Mouse (Mus musculus) midbrain, embryonic 12.5 days (tissue): Measurements from ENCODE around the gene Gm572. TPM values are rescaled to one million over a fixed set of nuclear protein-coding genes. Genes with fewer than 3 reads are reported as not detected.

ENCODE experiments used
- ATAC-seq: fragments of 200-750 bp; cut with Nextera tagmentation; 2 replicates; pipeline ENCODE4 v1.8.0; 2017; ENCODE audit warnings: low read depth, moderate TSS enrichment, moderate library complexity; ENCODE audit not compliant: low FRiP score
- H3K27ac ChIP-seq: fragments of 300-500 bp; sonication (generic); replicated peaks from 2 replicates; pipeline ENCODE4 v1.5.1; 2016; ENCODE audit warnings: mild to moderate bottlenecking
- H3K27me3 ChIP-seq: fragments of 300-500 bp; sonication (generic); 2 replicates; pipeline ENCODE4 v1.6.1; 2016; ENCODE audit warnings: mild to moderate bottlenecking
- H3K36me3 ChIP-seq: fragments of 300-500 bp; sonication (generic); 2 replicates; pipeline ENCODE4 v1.6.1; 2016
- H3K4me1 ChIP-seq: fragments of 300-500 bp; sonication (generic); 2 replicates; pipeline ENCODE4 v1.6.1; 2016
- H3K4me2 ChIP-seq: fragments of 300-500 bp; sonication (generic); replicated peaks from 2 replicates; pipeline ENCODE4 v1.6.1; 2016; ENCODE audit warnings: mild to moderate bottlenecking, moderate library complexity
- H3K4me3 ChIP-seq: fragments of 300-500 bp; sonication (generic); 2 replicates; pipeline ENCODE4 v1.5.1; 2016; ENCODE audit warnings: mild to moderate bottlenecking
- H3K9ac ChIP-seq: fragments of 300-500 bp; sonication (generic); replicated peaks from 2 replicates; pipeline ENCODE4 v1.6.1; 2016; ENCODE audit warnings: mild to moderate bottlenecking, moderate library complexity
- H3K9me3 ChIP-seq: fragments of 300-500 bp; sonication (generic); 2 replicates; pipeline ENCODE4 v1.6.1; 2016; ENCODE audit warnings: mild to moderate bottlenecking
- WGBS: fragments of 180-500 bp; shearing (Covaris S2); methylation state at CpG from one replicate; pipeline ENCODE4 v1.1.7; 2016; 5-methylcytosine and 5-hydroxymethylcytosine counted together
- polyA plus RNA-seq: library from polyadenylated mRNA; unstranded; fragments of >200 nt; fragmentation: Nextera tagmentation; extraction: Ambion mirVana; gene quantifications from 2 replicates; pipeline ENCODE4 v1.2.1, GENCODE M21; 2016

The Gm572 gene
- polyA plus RNA-seq, 1 experiment from 2014 or later = not detected

DNA sequence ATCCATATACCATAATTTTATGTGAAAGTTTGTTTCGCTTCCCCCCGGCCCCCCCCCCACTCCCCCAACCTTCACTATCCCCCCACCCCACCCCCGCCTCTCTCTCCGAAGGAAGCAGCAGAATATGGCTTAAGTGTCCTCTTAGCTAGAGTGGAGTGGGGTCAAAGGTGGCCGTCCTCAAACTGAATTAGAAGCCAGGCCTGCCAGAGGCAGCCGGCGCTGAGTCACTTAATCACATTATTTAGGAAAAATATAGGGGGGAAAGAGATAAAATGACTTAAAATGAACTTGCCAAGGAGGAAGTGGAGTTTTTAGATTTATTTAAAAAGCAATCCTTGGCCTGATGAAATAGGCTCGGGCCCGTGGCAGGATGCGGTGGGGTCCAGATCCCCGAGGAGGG, 65.7 kb downstream of the Gm572 start:
- Histone ChIP-seq H3K9me3 (no peaks in the 10 kb centered on the region), H3K4me1 (peaks cover 41% of the 10 kb centered on the region), H3K27me3 (peaks cover 57% of the 10 kb centered on the region), H3K36me3 (no peaks in the 10 kb centered on the region), H3K9ac (no peak overlapping the region), H3K4me2 (no peak overlapping the region), H3K27ac (no peak overlapping the region), H3K4me3 (no peak overlapping the region)
- WGBS = 30% methylated on average over 11 of the region's 11 CpGs
- ATAC-seq = no peak

DNA sequence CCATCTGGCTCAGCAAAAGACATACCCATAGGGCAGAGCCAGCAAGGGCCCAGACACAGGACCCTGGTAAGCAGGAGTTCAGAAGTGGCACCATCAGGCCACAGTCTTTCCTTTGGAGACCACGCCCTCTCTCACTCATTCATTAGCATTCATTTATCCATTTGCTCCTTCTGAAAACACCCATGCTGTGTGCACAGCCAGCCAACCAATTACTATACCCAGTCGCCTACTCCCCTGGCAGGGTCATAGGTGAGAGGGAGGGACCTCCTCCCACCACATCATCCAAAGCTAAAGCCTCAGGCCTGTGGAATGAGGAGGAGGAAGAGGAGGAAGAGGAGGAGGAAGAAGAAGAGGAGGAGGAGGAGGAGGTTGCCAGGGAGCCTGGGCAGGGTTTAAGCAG, 67.3 kb downstream of the Gm572 start:
- peaks cover 41% of the 10 kb centered on the region for H3K4me1 ChIP-seq
- peaks cover 73% of the 10 kb centered on the region for H3K27me3 ChIP-seq

DNA sequence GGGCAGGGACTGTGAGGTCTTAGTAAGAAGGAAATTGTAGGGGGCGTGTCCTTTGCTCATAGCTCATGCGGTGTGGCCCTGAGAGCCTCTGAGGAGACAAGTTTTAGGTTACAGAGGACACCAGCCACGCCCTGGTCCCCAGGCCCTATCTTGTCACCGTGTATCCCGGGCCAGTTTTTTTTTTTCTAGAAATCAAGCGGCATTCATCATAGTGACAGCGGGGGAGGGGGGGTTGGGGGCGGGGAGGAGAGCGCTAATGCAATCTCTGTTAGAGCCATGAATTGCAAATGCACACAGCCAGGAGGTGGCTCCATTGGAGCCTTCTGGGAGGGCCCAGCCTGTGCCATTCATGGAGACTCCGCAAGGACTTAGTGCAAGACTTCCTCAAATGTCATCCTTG, 68.2 kb downstream of the Gm572 start:
- Histone ChIP-seq H3K9ac (no peak overlapping the region), H3K9me3 (no peaks in the 10 kb centered on the region), H3K4me1 (peaks cover 41% of the 10 kb centered on the region), H3K4me2 (peak overlapping the region; percentile 20), H3K27ac (no peak overlapping the region), H3K27me3 (peaks cover 64% of the 10 kb centered on the region), H3K36me3 (no peaks in the 10 kb centered on the region), H3K4me3 (no peak overlapping the region)
- ATAC-seq = peak; percentile 68
- WGBS = 6% methylated on average over 10 of the region's 10 CpGs

More for the DNA sequence above, 67.3 kb downstream of the Gm572 start:
- Histone ChIP-seq H3K4me3 (no peak overlapping the region), H3K36me3 (no peaks in the 10 kb centered on the region), H3K27ac (no peak overlapping the region; the same call in 1 of the 2 replicates), H3K4me2 (no peak overlapping the region), H3K9me3 (no peaks in the 10 kb centered on the region), H3K9ac (no peak overlapping the region)
- ATAC-seq = no peak
- WGBS = 25% methylated on average over 2 of the region's 2 CpGs

DNA sequence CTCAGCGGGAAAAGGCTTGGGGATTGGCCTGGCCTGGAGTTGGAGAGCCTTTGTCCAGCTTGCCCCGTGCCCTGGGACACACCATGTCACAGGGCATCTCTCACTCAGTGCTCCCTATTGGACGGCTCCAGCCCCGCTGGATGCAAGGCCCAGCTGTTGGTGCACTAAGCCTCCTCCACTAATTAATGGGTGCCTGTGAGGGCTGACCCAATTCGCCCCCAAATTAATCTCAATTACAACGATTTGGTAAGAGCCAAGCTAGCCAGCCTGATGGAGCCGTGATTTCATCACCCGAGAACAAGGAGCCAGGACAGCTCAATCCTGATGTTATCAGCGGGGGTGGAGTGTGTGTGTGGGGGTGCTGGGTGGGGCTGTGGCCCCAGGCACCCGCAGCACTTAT, 69.5 kb downstream of the Gm572 start:
- H3K9ac ChIP-seq = no peak overlapping the region
- 37% methylated on average over 10 of the region's 10 CpGs for WGBS
- ATAC-seq = 0 out of 2 replicates have a peak, but pooled peaks have one; percentile 20
- no peak overlapping the region for H3K4me3 ChIP-seq
- H3K4me2 ChIP-seq = no peak overlapping the region
- peaks cover 56% of the 10 kb centered on the region for H3K27me3 ChIP-seq
- no peaks in the 10 kb centered on the region for H3K36me3 ChIP-seq
- H3K4me1 ChIP-seq = peaks cover 41% of the 10 kb centered on the region
- H3K9me3 ChIP-seq = no peaks in the 10 kb centered on the region
- no peak overlapping the region for H3K27ac ChIP-seq

DNA sequence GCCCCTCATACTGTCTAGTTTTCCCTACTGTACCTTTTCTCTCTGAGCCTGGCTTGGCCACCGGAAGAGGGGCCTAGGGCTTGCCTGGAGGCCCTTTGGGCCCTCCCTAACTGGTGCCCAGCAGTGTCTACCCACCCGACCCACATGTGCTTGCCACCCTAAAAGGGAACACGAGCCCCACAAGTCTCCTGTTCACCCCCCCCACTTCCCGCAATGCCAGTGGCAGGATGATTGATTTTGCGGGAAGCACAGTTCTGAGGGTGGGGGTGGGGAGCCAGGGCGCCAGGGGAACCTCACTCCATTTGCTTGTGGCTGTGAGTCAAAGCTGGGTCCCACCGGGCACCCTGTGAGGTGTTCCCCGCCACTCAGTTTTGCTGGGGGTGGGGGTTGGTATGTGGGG, 70.9 kb downstream of the Gm572 start:
- no peak for ATAC-seq
- H3K4me2 ChIP-seq = no peak overlapping the region
- H3K9me3 ChIP-seq = no peaks in the 10 kb centered on the region
- 81% methylated on average over 8 of the region's 8 CpGs for WGBS
- no peak overlapping the region for H3K9ac ChIP-seq
- no peak overlapping the region for H3K4me3 ChIP-seq
- H3K27ac ChIP-seq = no peak overlapping the region
- H3K4me1 ChIP-seq = peaks cover 32% of the 10 kb centered on the region
- H3K36me3 ChIP-seq = no peaks in the 10 kb centered on the region
- peaks cover 55% of the 10 kb centered on the region for H3K27me3 ChIP-seq

DNA sequence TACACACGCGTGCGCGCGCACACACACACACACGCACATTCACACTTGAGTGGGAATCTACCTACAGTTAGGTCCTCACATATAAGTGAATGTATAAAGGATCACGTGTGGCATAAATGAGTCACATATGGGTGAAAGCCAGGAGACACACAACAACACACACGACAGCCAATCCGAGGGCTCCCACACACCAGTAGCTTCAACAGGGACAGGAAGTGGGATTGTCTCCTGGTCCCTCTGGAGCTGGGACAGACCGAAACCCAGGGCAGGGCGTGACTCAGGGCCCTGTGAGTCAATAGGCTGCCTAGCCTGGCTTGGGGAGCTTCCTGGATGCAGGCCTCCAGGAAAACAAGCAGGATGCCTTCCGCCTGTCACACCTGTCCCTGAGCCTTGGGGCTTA, 71.6 kb downstream of the Gm572 start:
- Histone ChIP-seq H3K9me3 (no peaks in the 10 kb centered on the region), H3K36me3 (no peaks in the 10 kb centered on the region), H3K27me3 (peaks cover 57% of the 10 kb centered on the region), H3K4me1 (peaks cover 29% of the 10 kb centered on the region), H3K4me3 (no peak overlapping the region), H3K9ac (no peak overlapping the region), H3K27ac (no peak overlapping the region), H3K4me2 (no peak overlapping the region)
- ATAC-seq = no peak
- 90% methylated on average over 12 of the region's 12 CpGs for WGBS

DNA sequence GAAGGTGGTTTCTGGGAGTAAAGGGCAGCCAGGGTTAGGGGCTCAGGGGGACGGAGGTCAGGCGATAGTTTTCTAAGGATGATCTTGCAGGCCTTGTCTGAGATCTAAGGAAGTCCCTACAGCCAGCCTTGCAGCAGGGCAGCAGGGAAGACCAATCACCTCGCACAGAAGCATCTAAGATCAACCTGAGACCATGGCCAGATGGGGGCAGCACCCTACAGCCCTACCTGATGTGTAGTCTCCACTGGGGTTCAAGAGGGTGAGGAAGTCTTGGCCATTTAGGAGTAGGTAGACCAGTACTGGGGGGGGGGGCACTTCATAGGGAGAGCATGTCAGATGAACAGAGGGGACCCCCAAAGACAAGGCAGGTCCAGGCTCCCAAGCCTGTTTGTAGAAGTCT, 72.3 kb downstream of the Gm572 start:
- Histone ChIP-seq H3K4me2 (no peak overlapping the region), H3K27ac (no peak overlapping the region), H3K9ac (no peak overlapping the region), H3K27me3 (peaks cover 52% of the 10 kb centered on the region), H3K4me1 (peaks cover 25% of the 10 kb centered on the region), H3K36me3 (no peaks in the 10 kb centered on the region), H3K9me3 (no peaks in the 10 kb centered on the region), H3K4me3 (no peak overlapping the region)
- ATAC-seq = no peak
- 44% methylated on average over 3 of the region's 3 CpGs for WGBS

Other genes with a start within 250 kb of the Gm572 start
- gene Ubiad1, start 198.5 kb upstream of the Gm572 start, polyA plus RNA-seq = 20.5 and 21.1 TPM in 2 replicates
- 33.3 and 35.4 TPM in 2 replicates for gene Mtor, start 194.7 kb upstream of the Gm572 start, polyA plus RNA-seq
- 0.27 and 0.51 TPM in 2 replicates for gene Angptl7, start 142.9 kb upstream of the Gm572 start, polyA plus RNA-seq
- 96.4 and 97.8 TPM in 2 replicates for gene Exosc10, start 84.9 kb upstream of the Gm572 start, polyA plus RNA-seq
- 146 and 148 TPM in 2 replicates for gene Srm, start 51.8 kb upstream of the Gm572 start, polyA plus RNA-seq
- 0.21 TPM in 1 of 2 replicates, not detected in the other for gene Masp2, start 40.8 kb upstream of the Gm572 start, polyA plus RNA-seq
- 380 and 385 TPM in 2 replicates for gene Tardbp, start 16.3 kb upstream of the Gm572 start, polyA plus RNA-seq
- gene Casz1, start 161.1 kb downstream of the Gm572 start, polyA plus RNA-seq = 3.3 and 4.1 TPM in 2 replicates